Mouse (Mus musculus): ENCODE data around the gene Clta.
A peak's percentile ranks its signal among the peaks of the same experiment; 100 is the strongest.

Gene Clta

DNA sequence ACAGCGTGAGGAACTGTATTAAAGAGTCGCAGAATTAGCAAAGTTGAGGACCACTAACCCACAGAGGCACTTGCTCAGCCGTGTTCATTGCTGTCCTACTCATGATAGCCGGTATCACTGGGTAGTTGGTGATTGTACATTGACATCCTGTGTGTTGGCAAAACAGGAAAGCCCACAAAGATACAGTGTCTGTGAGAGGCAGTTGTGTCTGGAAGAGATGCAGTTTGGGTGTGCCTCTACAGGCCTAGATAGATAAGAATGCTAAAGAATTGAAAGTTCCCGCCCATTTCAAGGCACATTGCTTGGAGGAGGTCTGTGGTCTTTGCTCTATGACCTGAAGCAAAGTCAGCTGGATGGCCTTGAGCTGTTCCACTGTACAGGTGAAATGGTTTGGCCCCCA, at the start of gene Clta:
TSS of gene Clta (plus strand) at position 327 of the 400 bp plus-strand sequence.
- DNase-seq (ENCODE audit: low spot score in 2 of 2) = no peak

DNA sequence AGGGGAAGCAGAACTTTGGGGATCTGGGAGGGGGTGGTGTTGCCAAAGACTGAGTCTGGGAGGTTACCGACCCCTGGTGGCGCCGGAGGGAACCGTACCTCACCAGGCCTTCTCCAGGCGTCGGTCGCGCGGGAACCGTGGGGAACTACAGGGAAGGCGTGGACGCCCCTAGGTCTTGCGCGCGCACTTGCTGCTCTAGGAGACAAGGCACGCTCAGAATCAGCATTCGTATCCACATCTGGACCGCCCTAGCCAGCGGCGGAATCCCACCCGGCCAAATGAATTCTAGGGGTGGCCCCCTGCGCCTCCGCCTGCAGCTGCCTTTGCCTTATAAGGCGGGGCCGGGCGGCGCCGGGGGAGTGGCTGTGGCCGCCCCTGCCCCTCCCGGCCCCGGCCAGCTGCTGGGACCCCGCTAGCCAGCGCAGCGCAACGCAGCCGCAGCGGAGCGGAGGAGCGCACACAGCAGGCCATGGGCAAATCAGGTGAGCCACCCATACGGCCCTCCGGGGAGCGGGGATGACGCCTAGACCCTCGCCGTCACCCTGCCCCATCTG, 46.9 kb upstream of the Clta start, which contains the start of gene Glipr2:
TSS of gene Glipr2 (plus strand) at position 110 of the 554 bp plus-strand sequence.
- DNase-seq (ENCODE audit: low spot score in 2 of 2) = peak; percentile 45 to 59

DNA sequence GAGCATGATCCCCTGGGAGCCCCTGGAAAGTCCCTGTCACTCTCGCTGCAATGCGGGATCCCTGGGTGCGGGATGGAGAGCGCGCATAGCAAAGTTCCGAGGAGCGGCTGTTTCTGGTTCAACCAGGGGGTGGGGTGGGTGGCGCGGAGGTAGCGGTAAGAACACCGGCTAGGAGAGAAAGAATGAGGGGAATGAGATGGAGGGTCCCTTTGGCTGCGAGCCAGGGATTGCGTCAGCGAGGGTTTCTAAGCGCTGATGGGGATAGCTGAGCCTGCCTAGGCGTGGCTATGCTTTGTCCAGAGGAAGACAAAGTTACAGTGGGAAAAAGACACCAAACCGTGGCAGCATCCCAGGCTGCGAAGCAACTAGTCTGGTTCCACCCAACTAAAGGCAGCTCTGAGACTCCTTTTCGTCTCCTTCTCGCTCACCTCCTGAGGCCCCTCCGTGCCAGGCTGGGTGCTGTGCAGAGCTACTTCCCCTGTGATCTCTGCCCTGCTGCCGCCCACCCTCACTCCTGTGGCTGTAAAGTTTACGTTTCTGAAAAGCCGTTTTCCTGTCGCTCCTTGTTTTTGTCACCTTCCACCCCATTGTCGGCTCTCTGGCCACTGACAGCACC, 46.3 kb upstream of the Clta start:
- DNase-seq (ENCODE audit: low spot score in 2 of 2) = no peak

DNA sequence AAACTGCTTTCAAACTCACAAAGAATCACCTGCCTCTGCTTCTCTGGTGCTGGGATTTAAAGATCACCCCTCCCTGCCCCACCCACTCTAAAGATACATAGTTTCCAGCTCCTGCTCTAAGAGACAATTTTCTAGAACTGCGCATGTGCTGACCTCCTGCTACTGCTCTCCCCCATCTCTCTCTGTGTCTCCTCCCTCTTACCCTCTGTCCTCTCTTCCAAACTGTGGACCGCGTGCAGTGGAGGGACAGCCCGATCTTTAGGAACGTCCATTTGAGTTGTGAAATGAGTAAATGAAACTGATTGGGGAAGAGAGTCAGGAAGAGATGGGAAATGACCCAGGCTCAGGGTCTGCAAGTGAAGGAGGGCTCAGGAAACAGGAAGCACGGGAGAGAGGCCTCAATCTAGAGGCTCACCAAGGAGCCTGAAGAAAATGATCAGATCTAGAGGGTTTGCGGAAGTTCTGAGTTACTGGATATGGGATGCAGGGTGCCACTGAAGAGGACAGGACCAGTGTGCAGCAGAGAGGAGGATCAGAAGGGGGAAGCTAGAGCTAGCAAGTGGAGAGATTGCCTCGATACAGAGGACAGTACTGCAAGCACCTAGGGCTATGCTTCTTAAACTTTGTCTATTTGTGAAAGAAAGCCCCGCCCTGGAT, 44.6 kb upstream of the Clta start:
- DNase-seq (ENCODE audit: low spot score in 2 of 2) = no peak

DNA sequence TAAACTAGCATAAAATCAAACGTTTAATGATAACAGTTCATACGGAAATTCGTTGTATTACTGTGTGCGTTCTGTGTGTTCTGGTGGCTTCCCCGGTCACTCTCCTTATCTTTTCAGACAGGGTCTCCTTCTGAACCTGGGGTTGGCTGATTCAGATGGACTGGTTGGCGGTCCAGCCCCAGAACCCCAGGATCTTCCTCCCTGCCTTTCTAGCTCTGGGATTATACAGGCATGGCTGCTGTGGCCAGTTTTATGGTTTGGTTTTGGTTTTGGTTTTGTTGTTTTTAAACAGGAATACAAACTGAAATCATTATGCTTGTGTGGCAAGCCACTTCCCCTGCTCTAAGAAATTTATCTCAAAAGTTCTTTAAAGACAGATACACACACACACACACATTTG, 44.0 kb upstream of the Clta start:
- no peak for DNase-seq (ENCODE audit: low spot score in 2 of 2)

DNA sequence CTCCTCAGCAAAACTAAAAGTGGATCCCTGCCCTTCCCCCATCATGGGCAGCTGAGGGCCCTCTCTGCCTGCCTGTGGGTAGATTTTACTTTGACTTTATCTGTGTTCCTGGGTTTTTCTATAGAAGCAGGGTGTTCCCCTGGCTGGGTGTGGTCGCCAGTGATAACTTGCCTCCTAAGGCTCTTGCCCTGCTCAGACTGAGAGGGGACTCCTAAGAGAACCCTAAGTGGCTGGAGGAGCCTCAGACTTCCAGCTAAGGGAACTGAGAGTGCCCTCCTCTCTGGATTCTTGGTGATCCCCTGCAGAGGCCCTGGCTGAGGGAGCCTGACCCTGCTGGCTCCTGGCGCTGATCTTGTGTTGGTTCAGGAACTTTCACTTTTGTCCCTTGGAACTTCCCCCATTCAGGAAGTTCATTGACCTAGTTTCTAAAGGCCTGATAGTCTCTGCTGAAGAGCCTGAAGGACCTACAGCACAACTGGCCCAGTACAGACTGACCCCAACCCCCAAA, 39.9 kb upstream of the Clta start:
- DNase-seq (ENCODE audit: low spot score in 2 of 2) = no peak

DNA sequence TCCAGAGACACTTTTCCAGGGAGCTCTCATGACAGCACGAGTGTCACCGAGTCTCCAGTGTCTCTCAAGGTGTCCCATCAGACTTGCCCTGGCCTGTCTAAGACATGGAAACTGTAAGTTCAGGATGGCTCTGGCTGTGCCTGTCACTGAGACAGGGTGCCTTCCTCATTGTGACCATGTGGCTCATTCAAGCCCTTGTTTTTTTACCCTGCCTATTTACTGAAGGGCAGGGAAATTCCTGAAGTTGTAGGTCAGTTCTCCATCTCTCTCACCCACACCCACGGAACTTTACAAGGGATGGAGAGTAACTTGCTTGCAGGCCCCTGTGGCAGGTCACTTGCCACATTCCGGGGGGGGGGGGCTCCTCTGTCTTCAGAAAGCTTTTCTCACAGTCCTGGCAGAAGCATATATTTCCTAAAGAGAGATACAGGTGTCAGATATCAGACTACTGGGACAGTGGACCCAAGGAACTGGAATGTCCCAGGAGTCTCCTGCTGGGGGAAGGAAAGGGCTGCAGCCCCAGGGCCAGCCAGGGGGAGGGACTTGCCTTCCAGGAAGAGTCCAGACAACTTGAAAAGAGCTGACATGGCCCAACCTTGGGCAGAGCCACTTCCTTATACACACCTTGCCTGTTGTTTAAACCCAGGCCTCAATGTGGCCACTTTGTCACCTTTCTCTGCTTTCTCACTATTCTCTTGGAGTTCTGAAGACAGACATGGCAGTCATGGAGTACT, 39.1 kb upstream of the Clta start:
- DNase-seq (ENCODE audit: low spot score in 2 of 2) = no peak

DNA sequence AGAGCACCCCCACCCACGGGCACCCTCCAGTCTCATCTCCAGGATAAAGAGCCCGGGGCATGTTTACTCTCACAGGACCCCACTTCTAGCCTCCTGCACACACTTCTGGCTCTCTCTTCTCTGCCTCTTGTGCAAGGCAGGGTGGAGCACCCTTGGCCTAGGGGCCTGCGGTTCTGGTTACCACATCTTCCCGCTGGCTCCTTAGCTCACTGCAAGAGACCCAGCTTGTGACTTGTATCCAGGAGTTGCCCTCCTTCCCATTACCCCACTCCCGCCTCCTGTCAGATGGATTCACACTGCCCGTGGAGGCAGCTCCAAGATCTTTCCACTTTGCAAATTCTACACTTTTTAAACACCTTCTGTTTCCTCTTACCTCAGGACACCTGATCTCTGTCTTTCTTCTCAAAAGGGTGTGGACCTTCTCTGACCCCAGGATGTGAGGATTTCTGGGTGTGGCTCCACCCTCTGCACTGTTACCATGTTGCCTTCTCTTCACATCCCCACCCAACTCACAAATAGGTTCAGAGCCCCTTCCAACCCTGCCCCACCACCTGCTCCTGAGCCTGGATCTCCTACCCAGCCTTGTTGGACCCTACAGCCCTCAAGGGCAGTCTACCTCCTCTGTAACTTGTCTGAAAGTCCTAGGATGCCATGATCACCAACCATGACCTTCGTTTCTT, 38.3 kb upstream of the Clta start:
- no peak for DNase-seq (ENCODE audit: low spot score in 2 of 2)

DNA sequence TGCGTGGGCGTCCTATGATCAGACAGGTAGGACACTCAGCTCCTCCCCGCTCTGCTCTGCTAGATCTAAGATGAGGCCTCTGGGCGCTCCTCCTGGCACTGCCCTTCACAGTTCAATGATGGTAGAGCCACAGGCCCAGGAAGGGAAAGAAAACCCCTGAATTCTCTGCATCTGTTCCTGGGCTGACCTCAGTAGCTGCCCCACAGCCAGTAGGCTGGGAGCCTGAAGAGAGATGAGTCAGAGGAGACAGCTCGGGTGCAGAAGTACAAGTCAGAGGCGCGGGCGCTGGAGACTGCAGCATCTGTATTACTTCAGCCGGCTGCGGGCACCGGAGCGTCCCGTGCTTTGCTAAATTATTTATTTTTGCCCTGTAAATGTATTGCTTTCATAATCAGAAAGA, 35.6 kb upstream of the Clta start:
- peak; percentile 11 to 16 for DNase-seq (ENCODE audit: low spot score in 2 of 2)

DNA sequence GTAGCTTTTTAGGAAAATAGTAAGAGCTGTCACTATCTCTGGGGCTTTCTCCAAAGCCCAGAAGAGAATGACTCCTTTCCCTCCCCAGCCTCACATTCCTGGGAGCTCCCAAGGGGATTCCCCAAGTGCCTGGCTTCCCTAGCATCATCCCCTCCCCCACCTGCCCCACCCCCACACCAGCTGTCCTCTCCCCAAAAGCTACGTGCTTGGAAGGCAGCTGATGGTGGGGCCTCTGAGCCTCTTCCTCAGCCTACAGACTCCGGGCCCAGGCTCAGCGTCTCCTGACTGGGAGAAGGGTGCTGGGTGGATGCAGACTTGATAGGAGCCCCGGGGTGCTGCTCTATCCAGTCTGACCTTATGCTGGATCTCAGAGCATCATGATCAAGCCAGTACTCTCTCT, 34.9 kb upstream of the Clta start:
- DNase-seq (ENCODE audit: low spot score in 2 of 2) = no peak

DNA sequence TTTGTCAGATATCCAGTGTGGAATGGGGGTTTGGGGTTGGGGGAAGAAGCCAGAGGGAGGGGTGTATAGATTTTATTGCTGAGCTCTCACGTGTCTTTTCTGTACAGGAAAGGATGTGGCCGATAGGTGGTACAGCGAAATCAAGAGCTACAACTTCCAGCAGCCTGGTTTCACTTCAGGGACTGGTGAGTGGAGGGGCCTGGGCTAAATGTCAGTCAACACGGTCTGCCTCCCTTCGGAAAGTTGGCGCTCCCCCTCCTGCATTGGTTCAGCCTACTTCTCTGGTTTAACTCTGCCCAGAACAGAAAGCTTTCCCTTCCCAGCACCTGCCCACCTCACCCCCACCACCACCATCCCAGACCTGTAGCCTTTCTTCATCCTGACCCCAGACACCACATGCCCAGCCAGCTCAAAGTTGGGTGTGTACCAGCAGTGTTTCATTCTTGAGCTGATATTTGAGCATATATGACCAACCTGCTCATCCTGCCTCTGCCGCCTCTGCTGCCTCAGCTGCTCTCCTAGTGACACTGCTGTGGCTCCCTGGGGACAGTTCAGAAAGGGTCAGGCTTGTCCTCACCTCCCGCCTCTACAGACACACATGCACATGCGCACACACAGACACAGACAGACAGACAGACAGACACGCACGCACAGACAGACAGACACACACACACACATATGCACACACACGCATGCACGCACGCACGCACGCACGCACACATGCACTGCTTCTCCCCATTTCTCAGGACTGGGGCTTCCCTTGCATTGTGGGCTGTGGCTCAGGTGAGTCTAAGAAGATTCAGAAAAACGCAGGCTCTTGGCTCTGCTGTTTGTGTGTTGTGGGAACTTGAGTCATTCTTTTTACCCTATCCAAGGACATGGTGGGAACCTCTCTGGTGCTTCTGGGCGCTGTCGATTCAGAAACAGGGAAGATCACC, 33.6 kb upstream of the Clta start:
- no peak for DNase-seq (ENCODE audit: low spot score in 2 of 2)

DNA sequence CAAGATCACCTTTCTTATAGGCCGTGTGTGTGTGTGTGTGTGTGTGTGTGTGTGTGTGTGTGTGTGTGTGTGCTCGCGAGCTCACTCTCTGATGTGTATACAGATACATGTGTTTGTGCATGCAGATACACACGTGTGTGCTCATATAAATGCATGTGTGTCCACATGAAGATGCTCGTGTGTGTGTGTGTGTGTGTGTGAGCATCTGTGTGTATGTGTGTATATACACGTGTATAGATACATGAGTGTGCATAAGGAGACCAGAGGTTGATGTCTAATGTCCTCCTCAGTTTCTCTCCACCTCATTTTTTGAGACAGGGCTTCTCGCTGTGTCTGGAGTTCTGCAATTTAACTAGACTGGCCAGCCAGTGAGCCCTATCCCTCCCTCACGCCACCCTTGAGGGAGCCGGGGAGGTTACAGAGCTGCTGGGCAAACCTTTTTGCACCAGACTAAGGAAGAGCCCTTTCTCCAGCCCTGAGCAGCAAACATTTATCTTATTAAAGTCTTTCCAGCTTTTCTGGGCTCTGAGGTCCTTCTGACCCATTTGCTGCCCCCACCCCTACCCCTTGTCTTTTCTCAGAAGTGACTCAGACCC, 32.6 kb upstream of the Clta start:
- DNase-seq (ENCODE audit: low spot score in 2 of 2) = no peak

DNA sequence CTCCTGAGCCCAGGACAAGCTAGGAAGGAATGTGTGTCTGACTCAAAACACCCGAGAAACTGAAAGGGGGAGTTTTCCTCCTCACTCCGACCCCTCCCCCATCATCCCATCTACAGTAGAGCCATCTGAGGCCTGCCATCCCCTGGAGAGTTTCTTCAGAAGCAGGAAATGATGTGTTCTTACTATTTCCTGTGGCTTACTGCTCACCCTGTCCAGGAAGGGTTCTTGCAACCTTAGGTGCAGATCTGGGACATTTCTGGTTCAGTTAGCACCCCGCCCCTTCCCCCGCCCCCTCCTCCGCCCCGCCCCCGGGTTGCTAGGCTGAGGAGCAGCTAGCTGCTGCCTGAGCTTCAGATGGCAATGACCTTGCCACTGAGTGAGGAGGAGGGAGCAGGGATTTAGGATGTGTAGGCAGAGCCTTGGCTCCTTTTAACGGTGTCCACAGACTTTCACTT, 32.1 kb upstream of the Clta start:
- DNase-seq (ENCODE audit: low spot score in 2 of 2) = no peak

DNA sequence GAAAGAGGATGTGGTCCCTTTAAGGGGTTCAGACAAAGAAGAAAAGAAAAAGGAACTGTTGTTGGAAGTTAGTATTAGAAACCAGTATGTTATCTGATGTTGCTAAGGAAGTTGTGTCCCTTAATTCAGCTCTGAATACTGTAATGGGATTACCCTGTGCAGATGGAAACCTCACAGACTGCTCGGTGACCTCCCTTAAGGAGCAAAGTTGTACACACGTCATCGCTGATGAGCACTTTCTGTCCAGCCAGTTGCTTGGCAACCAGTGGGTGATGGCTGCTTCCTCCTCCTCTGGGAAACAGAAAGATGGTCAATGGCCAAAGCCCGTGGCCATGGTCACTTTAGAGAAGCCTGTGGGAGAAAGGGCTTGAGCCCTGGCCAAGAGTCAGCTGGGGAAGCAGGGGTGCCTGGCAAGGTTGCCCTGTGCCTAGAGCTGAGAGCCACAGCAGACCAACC, 30.7 kb upstream of the Clta start:
- peak in 1 of 2 experiments; percentile 14 for DNase-seq (ENCODE audit: low spot score in 2 of 2)

DNA sequence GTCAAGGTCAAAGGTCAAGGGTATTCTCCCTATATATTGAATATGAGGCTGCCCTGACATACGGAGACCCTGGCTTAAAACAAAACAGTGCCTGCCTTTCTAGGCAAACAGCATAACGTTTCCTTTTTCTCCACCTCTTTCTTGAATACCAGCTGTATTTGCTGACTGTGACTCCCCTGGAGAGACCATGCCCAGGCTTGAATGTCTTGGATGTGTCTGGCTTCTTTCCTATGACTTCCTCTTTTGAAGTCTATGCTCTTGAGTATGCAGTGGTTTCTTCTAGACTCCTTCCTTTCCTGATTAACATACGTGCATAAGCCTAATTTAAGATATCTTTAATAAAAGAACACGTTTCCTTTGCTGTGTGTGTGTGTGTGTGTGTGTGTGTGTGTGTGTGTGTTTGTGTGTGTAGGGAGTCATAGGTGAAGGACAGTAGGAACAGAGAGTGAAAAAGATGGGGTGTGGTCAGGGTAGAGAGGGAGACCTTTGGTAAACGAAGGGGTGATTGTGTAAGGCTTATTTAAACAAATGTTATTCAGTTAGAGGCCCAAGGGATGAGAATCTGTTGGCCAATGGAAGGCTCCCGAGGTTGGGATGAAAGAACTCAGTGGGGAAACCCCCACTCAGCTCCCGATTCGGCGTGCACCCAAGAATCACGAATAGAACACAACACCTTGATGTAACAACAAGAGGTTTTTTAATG, 29.2 kb upstream of the Clta start:
- no peak for DNase-seq (ENCODE audit: low spot score in 2 of 2)

DNA sequence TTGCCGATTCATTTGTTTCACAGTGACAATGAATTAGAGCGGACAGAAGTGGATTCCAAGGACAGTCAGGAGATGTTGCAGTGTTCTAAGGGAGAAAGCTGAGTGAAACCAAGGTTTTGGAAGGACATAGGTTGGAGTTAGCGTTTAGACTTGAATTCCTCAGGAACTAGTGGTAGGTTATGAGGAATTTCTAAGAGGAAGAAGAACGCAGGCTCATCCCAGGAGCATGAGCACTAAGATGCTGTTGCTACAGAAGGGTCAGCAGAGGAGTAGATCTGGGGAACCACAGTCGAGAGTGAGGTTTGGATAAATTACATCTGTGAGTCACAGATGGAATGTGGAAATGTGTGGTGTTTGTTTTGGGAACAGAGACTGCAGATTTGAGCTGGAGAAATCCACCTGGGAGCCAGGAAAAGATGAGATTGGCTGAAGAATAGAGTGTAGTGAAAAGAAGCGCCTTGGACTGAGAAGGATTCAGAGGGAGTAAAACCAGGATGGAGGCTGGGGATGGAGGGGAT, 28.0 kb upstream of the Clta start:
- DNase-seq (ENCODE audit: low spot score in 2 of 2) = no peak

DNA sequence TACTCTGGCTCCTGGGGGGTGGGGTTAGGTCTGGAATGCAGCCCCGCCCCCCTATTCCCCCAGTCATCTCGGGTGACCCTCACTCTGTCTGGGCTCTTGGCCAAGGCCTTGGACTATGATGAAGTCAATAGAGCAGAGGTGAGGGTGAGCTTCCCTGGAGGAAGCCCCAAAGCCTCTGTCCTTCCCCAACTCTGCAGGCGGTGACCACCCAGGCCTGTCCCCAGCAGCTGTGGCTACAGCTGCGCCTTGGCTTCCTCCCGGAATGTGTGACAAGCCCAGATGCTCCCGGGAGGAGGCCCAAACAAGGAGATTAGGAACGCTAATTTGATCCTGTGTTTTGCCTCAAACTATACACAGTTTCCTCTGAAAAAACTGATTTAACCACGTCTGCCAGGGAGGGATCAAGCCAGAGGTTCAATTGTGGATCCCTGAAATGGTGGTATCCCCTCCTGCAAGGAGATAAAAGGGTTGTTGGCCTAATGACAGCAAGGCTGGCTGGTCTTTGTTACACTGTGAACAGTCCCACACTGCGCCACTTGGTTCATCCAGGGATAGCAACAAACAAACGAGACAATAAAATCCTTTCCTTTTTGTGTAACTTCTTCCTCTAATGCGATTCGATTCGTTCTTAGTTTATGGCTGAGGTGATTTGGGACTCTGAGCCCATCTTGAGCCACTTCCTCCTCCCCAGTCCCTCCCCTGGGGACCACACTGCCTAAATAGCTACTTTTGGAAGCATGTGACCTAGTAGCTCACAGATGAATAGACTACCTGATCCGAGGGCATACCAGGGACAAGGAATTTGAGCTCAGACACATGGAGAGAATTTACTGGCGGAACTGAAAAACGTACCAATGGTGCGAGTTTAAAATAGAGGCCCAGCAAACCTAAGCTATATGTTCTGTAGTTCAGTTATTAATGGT, 25.5 kb upstream of the Clta start:
- DNase-seq (ENCODE audit: low spot score in 2 of 2) = no peak

DNA sequence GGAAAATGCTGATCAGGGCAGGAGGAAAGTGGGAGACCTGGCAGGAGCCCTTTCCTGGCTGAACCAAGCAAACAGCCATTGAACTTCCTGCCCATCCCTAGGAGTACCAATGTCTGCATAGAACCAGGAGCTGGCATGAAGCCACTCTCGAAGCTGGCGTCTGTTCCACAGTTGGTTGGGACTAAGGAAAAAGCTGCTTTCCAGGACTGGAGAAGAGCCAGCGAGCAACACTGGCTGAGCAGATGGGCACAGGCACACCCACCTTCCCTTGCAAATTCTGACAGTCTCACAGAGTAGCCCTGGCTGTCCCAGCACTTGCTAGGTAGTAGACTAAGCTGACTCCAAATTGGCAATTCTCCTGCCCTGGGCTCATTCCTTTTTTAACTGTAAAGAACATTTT, 24.5 kb upstream of the Clta start:
- DNase-seq (ENCODE audit: low spot score in 2 of 2) = peak; percentile 61 to 74

Measured in frontal cortex, postnatal 25 days (tissue).